Mouse (Mus musculus): ENCODE measurements at regions not wholly inside any gene's neighbourhood (a gene's known extent, or its start where the extent isn't known, plus 50 kb on each side); places are given as distances from the start of the nearest gene placed in this dataset.

- DNase-seq (ENCODE audit: low spot score, missing footprints) (no peak), ATAC-seq (ENCODE audit: low FRiP score) (no peak)
- no peak overlapping the region for H3K9ac ChIP-seq (ENCODE audit: low read length)
- no peak overlapping the region for H3K4me3 ChIP-seq (ENCODE audit: low read depth, low read length)
- H3K36me3 ChIP-seq (ENCODE audit: control insufficient read depth, insufficient read depth, low read length): no peaks in the 10 kb centered on the region
- no peak overlapping the region for H3K27ac ChIP-seq (ENCODE audit: low read depth, low read length)
- no peak overlapping the region for H3K4me2 ChIP-seq
- H3K9me3 ChIP-seq (ENCODE audit: control insufficient read depth, low read length): no peaks in the 10 kb centered on the region
- H3K4me1 ChIP-seq (ENCODE audit: control insufficient read depth, insufficient read depth, low read length): no peaks in the 10 kb centered on the region
- 64% methylated on average over 5 of the region's 5 CpGs for WGBS
- H3K27me3 ChIP-seq (ENCODE audit: control insufficient read depth, insufficient read depth, low read length): no peaks in the 10 kb centered on the region
Measured at GRCm38 (mm10) chr12:27848141-27848540, 505.8 kb upstream of the Sox11 start.

GRCm38 (mm10) chr12:27847397-27847796 lies 505.0 kb upstream of the Sox11 start:
- no peak overlapping the region for H3K9ac ChIP-seq (ENCODE audit: low read length)
- no peak for ATAC-seq (ENCODE audit: low FRiP score)
- H3K4me1 ChIP-seq (ENCODE audit: control insufficient read depth, insufficient read depth, low read length): no peaks in the 10 kb centered on the region
- no peak for DNase-seq (ENCODE audit: low spot score, missing footprints)
- no peak overlapping the region for H3K4me2 ChIP-seq
- H3K36me3 ChIP-seq (ENCODE audit: control insufficient read depth, insufficient read depth, low read length): no peaks in the 10 kb centered on the region
- WGBS: 72% methylated on average over 10 of the region's 10 CpGs
- H3K27me3 ChIP-seq (ENCODE audit: control insufficient read depth, insufficient read depth, low read length): no peaks in the 10 kb centered on the region
- no peak overlapping the region for H3K27ac ChIP-seq (ENCODE audit: low read depth, low read length)
- no peak overlapping the region for H3K4me3 ChIP-seq (ENCODE audit: low read depth, low read length)
- H3K9me3 ChIP-seq (ENCODE audit: control insufficient read depth, low read length): no peaks in the 10 kb centered on the region

GRCm38 (mm10) chr12:27844958-27845357 lies 502.6 kb upstream of the Sox11 start:
- H3K4me2 ChIP-seq: no peak overlapping the region
- no peak overlapping the region for H3K9ac ChIP-seq (ENCODE audit: low read length)
- no peaks in the 10 kb centered on the region for H3K4me1 ChIP-seq (ENCODE audit: control insufficient read depth, insufficient read depth, low read length)
- no peak overlapping the region for H3K27ac ChIP-seq (ENCODE audit: low read depth, low read length)
- ATAC-seq (ENCODE audit: low FRiP score) (no peak), DNase-seq (ENCODE audit: low spot score, missing footprints) (no peak)
- H3K4me3 ChIP-seq (ENCODE audit: low read depth, low read length): no peak overlapping the region
- no peaks in the 10 kb centered on the region for H3K27me3 ChIP-seq (ENCODE audit: control insufficient read depth, insufficient read depth, low read length)
- no peaks in the 10 kb centered on the region for H3K9me3 ChIP-seq (ENCODE audit: control insufficient read depth, low read length)
- no peaks in the 10 kb centered on the region for H3K36me3 ChIP-seq (ENCODE audit: control insufficient read depth, insufficient read depth, low read length)

- H3K9me3 ChIP-seq (ENCODE audit: control insufficient read depth, low read length): no peaks in the 10 kb centered on the region
- no peaks in the 10 kb centered on the region for H3K36me3 ChIP-seq (ENCODE audit: control insufficient read depth, insufficient read depth, low read length)
- ATAC-seq (ENCODE audit: low FRiP score) (no peak), DNase-seq (ENCODE audit: low spot score, missing footprints) (no peak)
- H3K4me2 ChIP-seq: no peak overlapping the region
- H3K4me1 ChIP-seq (ENCODE audit: control insufficient read depth, insufficient read depth, low read length): no peaks in the 10 kb centered on the region
- H3K4me3 ChIP-seq (ENCODE audit: low read depth, low read length): no peak overlapping the region
- no peaks in the 10 kb centered on the region for H3K27me3 ChIP-seq (ENCODE audit: control insufficient read depth, insufficient read depth, low read length)
- no peak overlapping the region for H3K9ac ChIP-seq (ENCODE audit: low read length)
- no peak overlapping the region for H3K27ac ChIP-seq (ENCODE audit: low read depth, low read length)
Measured at GRCm38 (mm10) chr12:27838955-27839354, 496.6 kb upstream of the Sox11 start.

- no peak for ATAC-seq (ENCODE audit: low FRiP score)
- no peaks in the 10 kb centered on the region for H3K27me3 ChIP-seq (ENCODE audit: control insufficient read depth, insufficient read depth, low read length)
- 93% methylated on average over 6 of the region's 6 CpGs for WGBS
- H3K27ac ChIP-seq (ENCODE audit: low read depth, low read length): no peak overlapping the region
- DNase-seq (ENCODE audit: low spot score, missing footprints): no peak
- H3K36me3 ChIP-seq (ENCODE audit: control insufficient read depth, insufficient read depth, low read length): no peaks in the 10 kb centered on the region
- H3K9ac ChIP-seq (ENCODE audit: low read length): no peak overlapping the region
- H3K4me3 ChIP-seq (ENCODE audit: low read depth, low read length): no peak overlapping the region
- H3K9me3 ChIP-seq (ENCODE audit: control insufficient read depth, low read length): no peaks in the 10 kb centered on the region
- H3K4me2 ChIP-seq: no peak overlapping the region
- H3K4me1 ChIP-seq (ENCODE audit: control insufficient read depth, insufficient read depth, low read length): no peaks in the 10 kb centered on the region
Measured at GRCm38 (mm10) chr12:27838384-27838783, 496.0 kb upstream of the Sox11 start.

- DNase-seq (ENCODE audit: low spot score, missing footprints) (no peak), ATAC-seq (ENCODE audit: low FRiP score) (no peak)
- 82% methylated on average over 5 of the region's 5 CpGs for WGBS
- Histone ChIP-seq H3K4me1 (ENCODE audit: control insufficient read depth, insufficient read depth, low read length) (no peaks in the 10 kb centered on the region), H3K9me3 (ENCODE audit: control insufficient read depth, low read length) (no peaks in the 10 kb centered on the region), H3K9ac (ENCODE audit: low read length) (no peak overlapping the region), H3K27me3 (ENCODE audit: control insufficient read depth, insufficient read depth, low read length) (no peaks in the 10 kb centered on the region), H3K4me3 (ENCODE audit: low read depth, low read length) (no peak overlapping the region), H3K36me3 (ENCODE audit: control insufficient read depth, insufficient read depth, low read length) (no peaks in the 10 kb centered on the region), H3K4me2 (no peak overlapping the region), H3K27ac (ENCODE audit: low read depth, low read length) (no peak overlapping the region)
Measured at GRCm38 (mm10) chr12:27826208-27826607, 483.8 kb upstream of the Sox11 start.

GRCm38 (mm10) chr12:27823392-27823791 lies 481.0 kb upstream of the Sox11 start:
- no peak overlapping the region for H3K27ac ChIP-seq (ENCODE audit: low read depth, low read length)
- no peak overlapping the region for H3K9ac ChIP-seq (ENCODE audit: low read length)
- H3K27me3 ChIP-seq (ENCODE audit: control insufficient read depth, insufficient read depth, low read length): no peaks in the 10 kb centered on the region
- H3K9me3 ChIP-seq (ENCODE audit: control insufficient read depth, low read length): no peaks in the 10 kb centered on the region
- DNase-seq (ENCODE audit: low spot score, missing footprints) (no peak), ATAC-seq (ENCODE audit: low FRiP score) (no peak)
- H3K4me3 ChIP-seq (ENCODE audit: low read depth, low read length): no peak overlapping the region
- no peaks in the 10 kb centered on the region for H3K36me3 ChIP-seq (ENCODE audit: control insufficient read depth, insufficient read depth, low read length)
- H3K4me1 ChIP-seq (ENCODE audit: control insufficient read depth, insufficient read depth, low read length): no peaks in the 10 kb centered on the region
- 85% methylated on average over 6 of the region's 6 CpGs for WGBS
- no peak overlapping the region for H3K4me2 ChIP-seq

GRCm38 (mm10) chr12:27796642-27797041 lies 454.3 kb upstream of the Sox11 start:
- Histone ChIP-seq H3K4me1 (ENCODE audit: control insufficient read depth, insufficient read depth, low read length) (no peaks in the 10 kb centered on the region), H3K4me3 (ENCODE audit: low read depth, low read length) (no peak overlapping the region), H3K9ac (ENCODE audit: low read length) (no peak overlapping the region), H3K27me3 (ENCODE audit: control insufficient read depth, insufficient read depth, low read length) (no peaks in the 10 kb centered on the region), H3K9me3 (ENCODE audit: control insufficient read depth, low read length) (no peaks in the 10 kb centered on the region), H3K36me3 (ENCODE audit: control insufficient read depth, insufficient read depth, low read length) (no peaks in the 10 kb centered on the region), H3K27ac (ENCODE audit: low read depth, low read length) (no peak overlapping the region), H3K4me2 (no peak overlapping the region)
- whole genome bisulfite sequencing: 91% methylated on average over 4 of the region's 4 CpGs
- ATAC-seq (ENCODE audit: low FRiP score) (no peak), DNase-seq (ENCODE audit: low spot score, missing footprints) (no peak)

GRCm38 (mm10) chr12:27786716-27787291 lies 444.4 kb upstream of the Sox11 start:
- Histone ChIP-seq H3K4me3 (ENCODE audit: low read depth, low read length) (no peak overlapping the region), H3K4me1 (ENCODE audit: control insufficient read depth, insufficient read depth, low read length) (no peaks in the 10 kb centered on the region), H3K9me3 (ENCODE audit: control insufficient read depth, low read length) (no peaks in the 10 kb centered on the region), H3K9ac (ENCODE audit: low read length) (no peak overlapping the region), H3K4me2 (no peak overlapping the region), H3K36me3 (ENCODE audit: control insufficient read depth, insufficient read depth, low read length) (no peaks in the 10 kb centered on the region), H3K27me3 (ENCODE audit: control insufficient read depth, insufficient read depth, low read length) (no peaks in the 10 kb centered on the region), H3K27ac (ENCODE audit: low read depth, low read length) (no peak overlapping the region)
- 45% methylated on average over 3 of the region's 3 CpGs for WGBS
- ATAC-seq (ENCODE audit: low FRiP score) (no peak), DNase-seq (ENCODE audit: low spot score, missing footprints) (no peak)

GRCm38 (mm10) chr12:27780801-27781200 lies 438.4 kb upstream of the Sox11 start:
- 94% methylated on average over 1 of the region's 1 CpGs for WGBS
- no peaks in the 10 kb centered on the region for H3K4me1 ChIP-seq (ENCODE audit: control insufficient read depth, insufficient read depth, low read length)
- no peak overlapping the region for H3K27ac ChIP-seq (ENCODE audit: low read depth, low read length)
- no peaks in the 10 kb centered on the region for H3K36me3 ChIP-seq (ENCODE audit: control insufficient read depth, insufficient read depth, low read length)
- no peaks in the 10 kb centered on the region for H3K9me3 ChIP-seq (ENCODE audit: control insufficient read depth, low read length)
- no peak overlapping the region for H3K4me3 ChIP-seq (ENCODE audit: low read depth, low read length)
- no peak overlapping the region for H3K9ac ChIP-seq (ENCODE audit: low read length)
- H3K27me3 ChIP-seq (ENCODE audit: control insufficient read depth, insufficient read depth, low read length): no peaks in the 10 kb centered on the region
- H3K4me2 ChIP-seq: no peak overlapping the region
- no peak for ATAC-seq (ENCODE audit: low FRiP score)
- no peak for DNase-seq (ENCODE audit: low spot score, missing footprints)
